Mouse (Mus musculus) adrenal gland, postnatal 0 days (tissue): Measurements from ENCODE around the gene Shd. TPM values are rescaled to one million over a fixed set of nuclear protein-coding genes. Genes with fewer than 3 reads are reported as not detected.

Experiments used
- polyA plus RNA-seq: library from polyadenylated mRNA; unstranded; fragments of >200 nt; fragmentation: Nextera tagmentation; extraction: Ambion mirVana; gene quantifications from 2 replicates; pipeline ENCODE4 v1.2.1, GENCODE M21; 2015

Shd gene
- 8.4 and 15.4 TPM in 2 replicates for polyA plus RNA-seq

DNA sequence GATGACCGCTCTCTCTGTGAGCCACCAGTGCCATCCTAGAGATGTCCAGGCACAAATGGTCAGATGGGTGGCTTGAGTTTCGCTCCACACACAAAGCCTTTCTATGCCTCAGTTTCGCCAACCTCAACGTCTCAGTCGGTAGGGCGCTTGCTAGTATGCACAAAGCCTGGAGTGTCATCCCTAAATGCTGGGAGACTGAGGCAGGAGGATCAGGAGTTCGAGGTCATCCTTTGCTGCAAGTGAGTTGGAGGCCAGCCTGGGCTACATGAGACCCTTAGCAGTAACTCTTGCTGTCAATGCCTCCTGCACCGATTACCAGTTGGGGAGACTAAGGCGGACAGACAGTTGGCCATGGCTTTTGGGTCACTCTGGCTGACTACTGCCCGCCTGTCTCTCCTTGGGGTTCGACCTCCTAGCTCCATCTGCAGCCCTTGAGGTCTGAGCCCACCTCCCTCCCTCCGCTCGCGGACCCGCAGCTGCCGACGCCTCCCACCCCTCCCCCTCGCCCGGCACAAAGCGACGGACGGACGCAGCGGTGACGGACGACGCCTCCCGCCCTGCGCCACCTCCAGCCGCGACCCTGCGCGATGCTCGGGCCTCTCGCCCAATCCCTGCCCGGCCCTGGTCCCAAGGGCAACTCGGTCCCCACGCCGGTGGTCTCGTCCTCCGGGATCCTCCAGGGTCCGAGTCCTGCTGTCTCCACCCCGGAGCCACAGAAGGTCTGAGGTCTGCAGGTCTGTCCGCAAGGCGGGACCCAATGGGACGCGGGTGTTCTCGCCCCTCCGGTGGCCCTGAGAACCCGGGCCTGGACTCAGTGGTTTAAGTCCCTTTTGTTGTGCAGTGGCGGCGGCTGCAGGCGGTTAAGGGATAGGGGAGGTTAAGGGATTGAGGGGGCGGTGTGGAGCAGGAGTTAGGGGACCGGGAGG is at the start of gene Shd:
Gene Shd, plus strand, starts transcription at position 502 of the 926 bp plus-strand sequence.

DNA sequence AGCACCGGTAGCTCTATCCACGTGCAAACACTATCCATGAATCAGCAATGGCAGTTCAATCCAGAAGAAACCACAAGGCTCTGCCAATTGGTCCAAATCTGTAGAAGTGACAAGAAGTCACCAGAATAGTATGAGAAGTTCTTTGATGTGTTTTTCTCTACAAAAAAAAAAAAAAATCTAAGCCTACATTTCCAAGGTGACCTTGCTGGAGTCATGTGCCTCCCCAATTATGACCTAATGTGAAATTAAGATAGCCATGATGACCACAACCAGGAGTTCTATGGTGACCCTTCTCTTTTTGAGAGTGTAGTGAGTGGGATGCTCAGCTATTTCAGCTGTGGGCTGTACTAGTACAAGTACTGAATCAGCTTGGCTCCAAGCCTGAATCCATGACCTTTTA is 20.9 kb upstream of the Shd start, which contains the start of gene Zfp119b:
Gene Zfp119b, minus strand, starts transcription at position 101 of the 400 bp plus-strand sequence.

GRCm38 (mm10) chr17:55952447-55953027 is 17.7 kb upstream of the Shd start, which contains the start of gene Ebi3:
Gene Ebi3 (plus strand): TSS chr17:55952640.

GRCm38 (mm10) chr17:55958918-55959728 is 11.1 kb upstream of the Shd start, which contains the start of gene Yju2:
Gene Yju2 (plus strand): TSS chr17:55959099.

GRCm38 (mm10) chr17:55986030-55986961 is 16.0 kb downstream of the Shd start, which contains the start of gene Fsd1:
Gene Fsd1 (plus strand): TSS chr17:55986509.

GRCm38 (mm10) chr17:56005415-56006061 is 35.3 kb downstream of the Shd start, which contains the start of the genes Stap2 and Mpnd:
Gene Stap2 (minus strand): TSS chr17:56005584.
Gene Mpnd (plus strand): TSS chr17:56005711.

Other genes starting within 250 kb of the Shd start
- 0.69 and 0.77 TPM in 2 replicates for gene Adgre4, start 220.5 kb upstream of the Shd start, polyA plus RNA-seq
- 8.9 and 11.5 TPM in 2 replicates for gene Zfp119a, start 91.5 kb upstream of the Shd start, polyA plus RNA-seq
- 8.4 and 8.9 TPM in 2 replicates for gene Zfp959, start 78.4 kb upstream of the Shd start, polyA plus RNA-seq
- 7.0 and 12.4 TPM in 2 replicates for gene Zfp119b, start 21.0 kb upstream of the Shd start, polyA plus RNA-seq
- gene Ebi3, start 17.8 kb upstream of the Shd start, polyA plus RNA-seq = 2.4 and 3.5 TPM in 2 replicates
- gene Yju2, start 11.4 kb upstream of the Shd start, polyA plus RNA-seq = 14.2 and 14.9 TPM in 2 replicates
- gene Fsd1, start 16.0 kb downstream of the Shd start, polyA plus RNA-seq = 7.7 and 25.6 TPM in 2 replicates
- 5.5 and 7.1 TPM in 2 replicates for gene Stap2, start 35.1 kb downstream of the Shd start, polyA plus RNA-seq
- gene Mpnd, start 35.2 kb downstream of the Shd start, polyA plus RNA-seq = 70.3 and 75.4 TPM in 2 replicates
- 79.6 and 91.6 TPM in 2 replicates for gene Sh3gl1, start 66.2 kb downstream of the Shd start, polyA plus RNA-seq
- 7.3 and 8.5 TPM in 2 replicates for gene Chaf1a, start 70.0 kb downstream of the Shd start, polyA plus RNA-seq
- 73.6 and 77.1 TPM in 2 replicates for gene Ubxn6, start 104.6 kb downstream of the Shd start, polyA plus RNA-seq
- 46.2 and 64.5 TPM in 2 replicates for gene Hdgfl2, start 109.2 kb downstream of the Shd start, polyA plus RNA-seq
- 0.09 and 0.21 TPM in 2 replicates for gene Plin4, start 139.3 kb downstream of the Shd start, polyA plus RNA-seq
- gene Plin5, start 147.1 kb downstream of the Shd start, polyA plus RNA-seq = 5.7 and 12.9 TPM in 2 replicates
- 17.9 and 20.3 TPM in 2 replicates for gene Lrg1, start 151.5 kb downstream of the Shd start, polyA plus RNA-seq
- 1.5 and 1.6 TPM in 2 replicates for gene Sema6b, start 169.9 kb downstream of the Shd start, polyA plus RNA-seq
- gene Tnfaip8l1, start 192.0 kb downstream of the Shd start, polyA plus RNA-seq = 4.6 and 6.2 TPM in 2 replicates
- gene Mydgf, start 213.5 kb downstream of the Shd start, polyA plus RNA-seq = 93.6 and 111 TPM in 2 replicates
- 13.6 and 15.4 TPM in 2 replicates for gene Dpp9, start 248.4 kb downstream of the Shd start, polyA plus RNA-seq